Mouse (Mus musculus) heart, embryonic 10.5 days (tissue): ENCODE results near the gene Car3. TPM values are rescaled to one million over a fixed set of nuclear protein-coding genes. Genes with fewer than 3 reads are reported as not detected.
A peak's percentile ranks its signal among the peaks of the same experiment; 100 is the strongest.

Experiments used
- DNase-seq: peaks from one replicate; pipeline ENCODE4 v3.0.0-alpha.2; 2017; ENCODE audit warnings: low spot score
- H3K27ac ChIP-seq: fragments of 300-500 bp; sonication (generic); 2 replicates; pipeline ENCODE4 v1.5.1; 2016; ENCODE audit warnings: mild to moderate bottlenecking
- H3K27me3 ChIP-seq: fragments of 300-500 bp; sonication (generic); 2 replicates; pipeline ENCODE4 v1.6.1; 2016; ENCODE audit warnings: mild to moderate bottlenecking; ENCODE audit not compliant: poor library complexity, insufficient read depth, severe bottlenecking
- H3K36me3 ChIP-seq: fragments of 300-500 bp; sonication (generic); 2 replicates; pipeline ENCODE4 v1.6.1; 2016; ENCODE audit warnings: mild to moderate bottlenecking, moderate library complexity
- H3K4me1 ChIP-seq: fragments of 300-500 bp; sonication (generic); 2 replicates; pipeline ENCODE4 v1.6.1; 2016; ENCODE audit warnings: mild to moderate bottlenecking
- H3K4me3 ChIP-seq: fragments of 300-500 bp; sonication (generic); 2 replicates; pipeline ENCODE4 v1.5.1; 2016; ENCODE audit warnings: mild to moderate bottlenecking, moderate library complexity
- H3K9me3 ChIP-seq: fragments of 300-500 bp; sonication (generic); 2 replicates; pipeline ENCODE4 v1.6.1; 2016; ENCODE audit warnings: mild to moderate bottlenecking, moderate library complexity
- WGBS: fragments of 180-500 bp; shearing (Covaris S2); methylation state at CpG from one replicate; pipeline ENCODE4 v1.1.7; 2016; 5-methylcytosine and 5-hydroxymethylcytosine counted together
- polyA plus RNA-seq: library from polyadenylated mRNA; unstranded; fragments of >200 nt; fragmentation: Nextera tagmentation; extraction: Ambion mirVana; gene quantifications from 2 replicates; pipeline ENCODE4 v1.2.1, GENCODE M21; 2016

The Car3 gene
- polyA plus RNA-seq, 1 experiment from 2014 or later, result 11.1 TPM

- Histone ChIP-seq H3K4me1 (peaks cover 10% of the 10 kb centered on the region; the same call in 1 of the 2 replicates), H3K4me3 (no peak overlapping the region), H3K27me3 (no peaks in the 10 kb centered on the region), H3K27ac (no peak overlapping the region), H3K36me3 (no peaks in the 10 kb centered on the region), H3K9me3 (no peaks in the 10 kb centered on the region)
- no peak for DNase-seq
- WGBS, result 76% methylated on average over 1 of the region's 1 CpGs
Observed at GRCm38 (mm10) chr3:14861165-14861564, 2.1 kb upstream of the Car3 start.

- H3K36me3 ChIP-seq, result no peaks in the 10 kb centered on the region
- no peaks in the 10 kb centered on the region for H3K27me3 ChIP-seq
- no peaks in the 10 kb centered on the region for H3K9me3 ChIP-seq
- peaks cover 10% of the 10 kb centered on the region; the same call in 1 of the 2 replicates for H3K4me1 ChIP-seq
- 43% methylated on average over 4 of the region's 4 CpGs for WGBS
- no peak for DNase-seq
- no peak overlapping the region for H3K4me3 ChIP-seq
- H3K27ac ChIP-seq, result no peak overlapping the region
Observed at GRCm38 (mm10) chr3:14861787-14862186, 1.5 kb upstream of the Car3 start.

GRCm38 (mm10) chr3:14862654-14863021 lies 674 bp upstream of the Car3 start:
- H3K4me3 ChIP-seq, result peak overlapping the region; percentile 62
- peak overlapping the region; percentile 75 for H3K27ac ChIP-seq
- no peaks in the 10 kb centered on the region for H3K36me3 ChIP-seq
- no peaks in the 10 kb centered on the region for H3K27me3 ChIP-seq
- no peak for DNase-seq
- WGBS, result under 1% methylated on average over 9 of the region's 9 CpGs
- H3K4me1 ChIP-seq, result peaks cover 10% of the 10 kb centered on the region; the same call in 1 of the 2 replicates
- no peaks in the 10 kb centered on the region for H3K9me3 ChIP-seq

GRCm38 (mm10) chr3:14863922-14864321 lies 610 bp downstream of the Car3 start:
- H3K27ac ChIP-seq, result no peak overlapping the region
- no peaks in the 10 kb centered on the region for H3K36me3 ChIP-seq
- no peaks in the 10 kb centered on the region for H3K9me3 ChIP-seq
- DNase-seq, result no peak
- no peaks in the 10 kb centered on the region for H3K27me3 ChIP-seq
- H3K4me1 ChIP-seq, result peaks cover 10% of the 10 kb centered on the region; the same call in 1 of the 2 replicates
- H3K4me3 ChIP-seq, result no peak overlapping the region
- WGBS, result 85% methylated on average over 2 of the region's 2 CpGs

GRCm38 (mm10) chr3:14865941-14866340 lies 2.6 kb downstream of the Car3 start:
- 77% methylated on average over 2 of the region's 2 CpGs for WGBS
- H3K4me1 ChIP-seq, result peaks cover 13% of the 10 kb centered on the region; the same call in 1 of the 2 replicates
- no peak for DNase-seq
- H3K4me3 ChIP-seq, result no peak overlapping the region
- H3K36me3 ChIP-seq, result no peaks in the 10 kb centered on the region
- no peaks in the 10 kb centered on the region for H3K27me3 ChIP-seq
- H3K9me3 ChIP-seq, result no peaks in the 10 kb centered on the region
- H3K27ac ChIP-seq, result no peak overlapping the region

- Histone ChIP-seq H3K27ac (no peak overlapping the region), H3K27me3 (no peaks in the 10 kb centered on the region), H3K36me3 (no peaks in the 10 kb centered on the region), H3K9me3 (no peaks in the 10 kb centered on the region), H3K4me3 (no peak overlapping the region), H3K4me1 (0 out of 2 replicates have a peak, but pooled peaks cover 3% of the 10 kb centered on the region)
- peak; percentile 82 for DNase-seq
- 25% methylated on average over 11 of the region's 11 CpGs for WGBS
Observed at GRCm38 (mm10) chr3:14869779-14870178, 6.5 kb downstream of the Car3 start.

- DNase-seq, result no peak
- no peak overlapping the region for H3K4me3 ChIP-seq
- 13% methylated on average over 1 of the region's 1 CpGs for WGBS
Observed at GRCm38 (mm10) chr3:14870528-14870927, 7.2 kb downstream of the Car3 start.

GRCm38 (mm10) chr3:14871386-14871785 lies 8.1 kb downstream of the Car3 start:
- H3K36me3 ChIP-seq, result no peaks in the 10 kb centered on the region
- DNase-seq, result no peak
- no peak overlapping the region for H3K27ac ChIP-seq
- 0 out of 2 replicates have a peak, but pooled peaks cover 3% of the 10 kb centered on the region for H3K4me1 ChIP-seq
- 45% methylated on average over 7 of the region's 7 CpGs for WGBS
- no peak overlapping the region for H3K4me3 ChIP-seq
- no peaks in the 10 kb centered on the region for H3K27me3 ChIP-seq
- no peaks in the 10 kb centered on the region for H3K9me3 ChIP-seq

More at GRCm38 (mm10) chr3:14870528-14870927, 7.2 kb downstream of the Car3 start:
- Histone ChIP-seq H3K36me3 (no peaks in the 10 kb centered on the region), H3K27me3 (no peaks in the 10 kb centered on the region), H3K27ac (no peak overlapping the region), H3K9me3 (no peaks in the 10 kb centered on the region), H3K4me1 (0 out of 2 replicates have a peak, but pooled peaks cover 3% of the 10 kb centered on the region)

GRCm38 (mm10) chr3:14874402-14875040 lies 11.2 kb downstream of the Car3 start:
- Histone ChIP-seq H3K9me3 (no peaks in the 10 kb centered on the region), H3K27me3 (no peaks in the 10 kb centered on the region), H3K4me3 (no peak overlapping the region), H3K36me3 (no peaks in the 10 kb centered on the region), H3K4me1 (peaks cover 11% of the 10 kb centered on the region; the same call in 1 of the 2 replicates), H3K27ac (no peak overlapping the region)
- WGBS, result 41% methylated on average over 8 of the region's 8 CpGs
- no peak for DNase-seq

- Histone ChIP-seq H3K4me3 (no peak overlapping the region), H3K36me3 (no peaks in the 10 kb centered on the region), H3K4me1 (peaks cover 8% of the 10 kb centered on the region; the same call in 1 of the 2 replicates), H3K9me3 (no peaks in the 10 kb centered on the region), H3K27me3 (no peaks in the 10 kb centered on the region), H3K27ac (peak overlapping the region; percentile 72; the same call in 1 of the 2 replicates)
- no peak for DNase-seq
- 61% methylated on average over 9 of the region's 9 CpGs for WGBS
Observed at GRCm38 (mm10) chr3:14876325-14876918, 13.1 kb downstream of the Car3 start.

GRCm38 (mm10) chr3:14877251-14877909 lies 14.1 kb downstream of the Car3 start:
- Histone ChIP-seq H3K36me3 (no peaks in the 10 kb centered on the region), H3K4me3 (no peak overlapping the region), H3K9me3 (no peaks in the 10 kb centered on the region), H3K27ac (peak overlapping the region; percentile 72), H3K27me3 (no peaks in the 10 kb centered on the region), H3K4me1 (peaks cover 8% of the 10 kb centered on the region; the same call in 1 of the 2 replicates)
- 64% methylated on average over 7 of the region's 7 CpGs for WGBS
- DNase-seq, result no peak

- Histone ChIP-seq H3K9me3 (no peaks in the 10 kb centered on the region), H3K27me3 (no peaks in the 10 kb centered on the region), H3K4me3 (no peak overlapping the region), H3K27ac (no peak overlapping the region), H3K36me3 (no peaks in the 10 kb centered on the region), H3K4me1 (peaks cover 8% of the 10 kb centered on the region; the same call in 1 of the 2 replicates)
- 58% methylated on average over 6 of the region's 6 CpGs for WGBS
- peak; percentile 87 for DNase-seq
Observed at GRCm38 (mm10) chr3:14878749-14879223, 15.5 kb downstream of the Car3 start.

- no peak overlapping the region for H3K4me3 ChIP-seq
- H3K27ac ChIP-seq, result peak overlapping the region; percentile 59; the same call in 1 of the 2 replicates
- peaks cover 8% of the 10 kb centered on the region; the same call in 1 of the 2 replicates for H3K4me1 ChIP-seq
- DNase-seq, result no peak
- 72% methylated on average over 3 of the region's 3 CpGs for WGBS
- H3K9me3 ChIP-seq, result no peaks in the 10 kb centered on the region
- no peaks in the 10 kb centered on the region for H3K36me3 ChIP-seq
- H3K27me3 ChIP-seq, result no peaks in the 10 kb centered on the region
Observed at GRCm38 (mm10) chr3:14879293-14879692, 16.0 kb downstream of the Car3 start.
